In genomic region chr6:58907791-58908190, GRCm38 (mm10) we compare ENCODE assay signal across 18 mouse cellular contexts. TPM values are rescaled to one million over a fixed set of nuclear protein-coding genes. Genes with fewer than 3 reads are reported as not detected.
DNase-seq lines count a peak whose midpoint lies in the region; ATAC-seq lines count a peak whose summit lies in the region.
"Had no signal": no experiment of that assay in that cellular context is flagged by ENCODE, and none has a peak within 500 bp of the region (broad histone marks: within the 10 kb centered on the region; RNA-seq: fewer than 3 reads in every experiment).

No protein-coding gene starts in this region.

- no peak overlapping the region for H3K4me3 ChIP-seq in hindbrain, embryonic 14.5 days (replicated peaks; ENCODE audit: low read length)
- no peak overlapping the region for H3K4me3 ChIP-seq in hindbrain, embryonic 10.5 days
- no peak overlapping the region for H3K4me3 ChIP-seq in midbrain, embryonic 13.5 days (replicated peaks)
- no peak overlapping the region for H3K4me3 ChIP-seq in midbrain, embryonic 10.5 days
- peak overlapping the region; percentile 52; the same call in 1 of the 2 replicates for H3K4me3 ChIP-seq in midbrain, embryonic 14.5 days (replicated peaks; ENCODE audit: low read depth, low read length)
- H3K4me3 ChIP-seq in neural tube, embryonic 15.5 days (replicated peaks): no peak overlapping the region
- H3K4me3 ChIP-seq: gastrocnemius, adult 2 months had no signal

- H3K27ac ChIP-seq in hindbrain, embryonic 14.5 days: peak overlapping the region; percentile 82
- H3K27ac ChIP-seq in hindbrain, embryonic 10.5 days: no peak overlapping the region
- H3K27ac ChIP-seq in midbrain, embryonic 13.5 days: peak overlapping the region; percentile 75; the same call in 1 of the 2 replicates
- H3K27ac ChIP-seq in midbrain, embryonic 10.5 days (replicated peaks): no peak overlapping the region
- H3K27ac ChIP-seq in midbrain, embryonic 14.5 days (replicated peaks; ENCODE audit: low read depth, low read length): peak overlapping the region; percentile 79; the same call in 1 of the 2 replicates
- H3K27ac ChIP-seq in neural tube, embryonic 15.5 days (replicated peaks): peak overlapping the region; percentile 85
- H3K27ac ChIP-seq: embryonic facial prominence, embryonic 10.5 days; gastrocnemius, adult 2 months; kidney, postnatal 0 days; limb, embryonic 12.5 days; stomach, postnatal 0 days had no signal

- H3K4me2 ChIP-seq in hindbrain, embryonic 14.5 days (replicated peaks): peak overlapping the region; percentile 57
- H3K4me2 ChIP-seq in midbrain, embryonic 13.5 days (replicated peaks): peak overlapping the region; percentile 68
- peak overlapping the region; percentile 64 for H3K4me2 ChIP-seq in midbrain, embryonic 14.5 days (ENCODE audit: low read length)
- peak overlapping the region; percentile 56 for H3K4me2 ChIP-seq in neural tube, embryonic 15.5 days

- peaks cover 42% of the 10 kb centered on the region for H3K9me3 ChIP-seq in hindbrain, embryonic 14.5 days (ENCODE audit: control insufficient read depth, low read length)
- H3K9me3 ChIP-seq in hindbrain, embryonic 10.5 days: peaks cover 16% of the 10 kb centered on the region
- peaks cover 19% of the 10 kb centered on the region for H3K9me3 ChIP-seq in midbrain, embryonic 13.5 days
- peaks cover 15% of the 10 kb centered on the region for H3K9me3 ChIP-seq in midbrain, embryonic 10.5 days (replicated peaks)
- H3K9me3 ChIP-seq in midbrain, embryonic 14.5 days (ENCODE audit: control insufficient read depth, low read length): peaks cover 19% of the 10 kb centered on the region
- peaks cover 4% of the 10 kb centered on the region for H3K9me3 ChIP-seq in neural tube, embryonic 15.5 days (replicated peaks)

- no peak overlapping the region for H3K9ac ChIP-seq in hindbrain, embryonic 14.5 days
- no peak overlapping the region for H3K9ac ChIP-seq in midbrain, embryonic 13.5 days (replicated peaks)
- peak overlapping the region; percentile 48; the same call in 1 of the 2 replicates for H3K9ac ChIP-seq in midbrain, embryonic 14.5 days (replicated peaks; ENCODE audit: low read length)
- no peak overlapping the region for H3K9ac ChIP-seq in neural tube, embryonic 15.5 days (replicated peaks)
- H3K9ac ChIP-seq: limb, embryonic 12.5 days; liver, postnatal 0 days had no signal

- ATAC-seq in hindbrain, embryonic 14.5 days (ENCODE audit: low FRiP score): no peak
- ATAC-seq in midbrain, embryonic 13.5 days: no peak
- no peak for ATAC-seq in midbrain, embryonic 14.5 days (ENCODE audit: low FRiP score, low TSS enrichment)
- no peak for ATAC-seq in neural tube, embryonic 15.5 days (ENCODE audit: low FRiP score)
- ATAC-seq: liver, postnatal 0 days had no signal

- WGBS in hindbrain, embryonic 14.5 days: 56% methylated on average over 2 of the region's 2 CpGs
- WGBS in hindbrain, embryonic 10.5 days: 76% methylated on average over 2 of the region's 2 CpGs
- WGBS in midbrain, embryonic 13.5 days: 66% methylated on average over 2 of the region's 2 CpGs
- 84% methylated on average over 2 of the region's 2 CpGs for WGBS in midbrain, embryonic 10.5 days
- 61% methylated on average over 2 of the region's 2 CpGs for WGBS in midbrain, embryonic 14.5 days
- 63% methylated on average over 2 of the region's 2 CpGs for WGBS in neural tube, embryonic 15.5 days

- H3K36me3 ChIP-seq in hindbrain, embryonic 14.5 days (replicated peaks; ENCODE audit: control insufficient read depth, insufficient read depth): peaks cover 11% of the 10 kb centered on the region; the same call in 1 of the 2 replicates
- peaks cover 14% of the 10 kb centered on the region; the same call in 1 of the 2 replicates for H3K36me3 ChIP-seq in hindbrain, embryonic 10.5 days
- peaks cover 15% of the 10 kb centered on the region for H3K36me3 ChIP-seq in midbrain, embryonic 13.5 days
- H3K36me3 ChIP-seq in midbrain, embryonic 10.5 days: peaks cover 12% of the 10 kb centered on the region
- H3K36me3 ChIP-seq in midbrain, embryonic 14.5 days (ENCODE audit: control insufficient read depth, insufficient read depth, low read length): 0 out of 2 replicates have a peak, but pooled peaks cover 2% of the 10 kb centered on the region
- peaks cover 9% of the 10 kb centered on the region for H3K36me3 ChIP-seq in neural tube, embryonic 15.5 days

- H3K4me1 ChIP-seq in hindbrain, embryonic 14.5 days (replicated peaks; ENCODE audit: control insufficient read depth, insufficient read depth, low read length): peaks cover 12% of the 10 kb centered on the region
- peaks cover 6% of the 10 kb centered on the region; the same call in 1 of the 2 replicates for H3K4me1 ChIP-seq in hindbrain, embryonic 10.5 days (replicated peaks)
- H3K4me1 ChIP-seq in midbrain, embryonic 13.5 days (replicated peaks): peaks cover 10% of the 10 kb centered on the region; the same call in 1 of the 2 replicates
- no peaks in the 10 kb centered on the region for H3K4me1 ChIP-seq in midbrain, embryonic 10.5 days
- 0 out of 2 replicates have a peak, but pooled peaks cover 2% of the 10 kb centered on the region for H3K4me1 ChIP-seq in midbrain, embryonic 14.5 days (ENCODE audit: control insufficient read depth, insufficient read depth, low read length)
- H3K4me1 ChIP-seq in neural tube, embryonic 15.5 days: 0 out of 2 replicates have a peak, but pooled peaks cover 3% of the 10 kb centered on the region

- no peak for DNase-seq in hindbrain, embryonic 14.5 days (ENCODE audit: low spot score)
- no peak for DNase-seq in hindbrain, embryonic 10.5 days (ENCODE audit: low spot score)
- DNase-seq in midbrain, embryonic 10.5 days (ENCODE audit: low spot score): no peak
- no peak for DNase-seq in midbrain, embryonic 14.5 days
- DNase-seq in right cerebral cortex, postnatal 25 days: no peak
- DNase-seq: adrenal gland, adult 8-10 months; gastrocnemius, adult 2 months; heart, postnatal 36 days; kidney, adult 2 months; liver, postnatal 0 days; lung, postnatal 10 days; thymus, adult 2 months had no signal

- H3K27me3 ChIP-seq in hindbrain, embryonic 14.5 days (ENCODE audit: control insufficient read depth, insufficient read depth, low read length): no peaks in the 10 kb centered on the region
- no peaks in the 10 kb centered on the region for H3K27me3 ChIP-seq in hindbrain, embryonic 10.5 days (ENCODE audit: insufficient read depth, poor library complexity, severe bottlenecking)
- H3K27me3 ChIP-seq in midbrain, embryonic 13.5 days: no peaks in the 10 kb centered on the region
- H3K27me3 ChIP-seq in midbrain, embryonic 10.5 days (ENCODE audit: low read depth, poor library complexity, severe bottlenecking): 0 out of 2 replicates have a peak, but pooled peaks cover 4% of the 10 kb centered on the region
- H3K27me3 ChIP-seq in midbrain, embryonic 14.5 days (ENCODE audit: control insufficient read depth, insufficient read depth, low read length): no peaks in the 10 kb centered on the region
- no peaks in the 10 kb centered on the region for H3K27me3 ChIP-seq in neural tube, embryonic 15.5 days (replicated peaks)

RNA-seq across cellular contexts. Expression of gene Nap1l5, which starts 0.9 kb away (rescaled TPM):
- polyA plus RNA-seq in hindbrain, embryonic 14.5 days (2014; fragmentation: Nextera tagmentation; extraction: Ambion mirVana): 338 and 425 TPM in 2 replicates
- polyA plus RNA-seq in hindbrain, embryonic 10.5 days (2016; fragmentation: Nextera tagmentation; extraction: Ambion mirVana): 7.5 and 20.1 TPM in 2 replicates
- 135 and 148 TPM in 2 replicates for polyA plus RNA-seq in midbrain, embryonic 13.5 days (2015; fragmentation: Nextera tagmentation; extraction: Ambion mirVana)
- 10.8 and 17.0 TPM in 2 replicates for polyA plus RNA-seq in midbrain, embryonic 10.5 days (2016; fragmentation: Nextera tagmentation; extraction: Ambion mirVana)
- polyA plus RNA-seq in midbrain, embryonic 14.5 days (2014; fragmentation: Nextera tagmentation; extraction: Ambion mirVana): 225 and 247 TPM in 2 replicates
- 485 and 560 TPM in 2 replicates for polyA plus RNA-seq in neural tube, embryonic 15.5 days (2015; fragmentation: Nextera tagmentation; extraction: Ambion mirVana)

Comparison
In these comparisons a context has a peak if more than half of its experiments do, and no peak if none do; other contexts are left out.
1. H3K27ac ChIP-seq: peak in hindbrain, embryonic 14.5 days (single experiment), midbrain, embryonic 13.5 days (single experiment), midbrain, embryonic 14.5 days (single experiment) and neural tube, embryonic 15.5 days (single experiment); none in hindbrain, embryonic 10.5 days (single experiment) and midbrain, embryonic 10.5 days (single experiment).
2. Peak in every context shown above with its lines, with median percentiles within 50 percentile points of each other: H3K4me2 ChIP-seq.